Mouse (Mus musculus) MEL (cell line): ENCODE data around the gene Gstp1. TPM values are rescaled to one million over a fixed set of nuclear protein-coding genes. Genes with fewer than 3 reads are reported as not detected.

Source experiments
- DNase-seq: peaks from one replicate; pipeline ENCODE4 v3.0.0; 2011; ENCODE audit warnings: low read depth, low spot score
- H3K27ac ChIP-seq: 2 replicates; pipeline ENCODE4 v1.5.1; 2012; ENCODE audit warnings: low read depth, mild to moderate bottlenecking, control low read depth, low read length, moderate library complexity; ENCODE audit not compliant: control insufficient read depth
- H3K27me3 ChIP-seq, 2 experiments: fragments of 150-350 bp in 1 of 2; sonication (generic) in 1 of 2; 2 replicates each; pipeline ENCODE4 v1.6.1; 2012; ENCODE audit warnings: low read length in 2 of 2, mild to moderate bottlenecking in 2 of 2, improper control_type of control experiment in 1 of 2, moderate library complexity in 1 of 2; ENCODE audit not compliant: insufficient read depth in 2 of 2, control insufficient read depth in 1 of 2
- H3K36me3 ChIP-seq, 2 experiments: 2 replicates each; pipeline ENCODE4 v1.6.1; 2012 to 2014; ENCODE audit warnings: low read length in 2 of 2, improper control_type of control experiment in 1 of 2, inconsistent platforms in 1 of 2, mild to moderate bottlenecking in 1 of 2; ENCODE audit not compliant: insufficient read depth in 2 of 2, control insufficient read depth in 1 of 2
- H3K4me1 ChIP-seq, 2 experiments: fragments of 150-350 bp in 1 of 2; sonication (generic) in 1 of 2; 2 replicates each; pipeline ENCODE4 v1.6.1; 2012; ENCODE audit warnings: low read length in 2 of 2, improper control_type of control experiment in 1 of 2, mild to moderate bottlenecking in 1 of 2; ENCODE audit not compliant: insufficient read depth in 2 of 2, control insufficient read depth in 1 of 2
- H3K4me3 ChIP-seq, 2 experiments: fragments of 150-350 bp in 1 of 2; sonication (generic) in 1 of 2; 2 replicates each; pipeline ENCODE4 v1.5.1; 2012; ENCODE audit warnings: low read depth in 2 of 2, low read length in 2 of 2, mild to moderate bottlenecking in 2 of 2, moderate library complexity in 2 of 2, control low read depth in 1 of 2, improper control_type of control experiment in 1 of 2; ENCODE audit not compliant: control insufficient read depth in 1 of 2, insufficient read depth in 1 of 2
- H3K79me2 ChIP-seq: 2 replicates; pipeline ENCODE4 v1.6.1; 2012; ENCODE audit warnings: mild to moderate bottlenecking, low read length, moderate library complexity; ENCODE audit not compliant: control insufficient read depth, poor library complexity, insufficient read depth
- H3K9ac ChIP-seq: 2 replicates; pipeline ENCODE4 v1.6.1; 2012; ENCODE audit warnings: low read depth, mild to moderate bottlenecking, control low read depth, low read length, moderate library complexity; ENCODE audit not compliant: control insufficient read depth, poor library complexity, severe bottlenecking
- H3K9me3 ChIP-seq: fragments of 150-350 bp; sonication (generic); replicated peaks from 2 replicates; pipeline ENCODE4 v1.6.1; 2012; ENCODE audit warnings: mild to moderate bottlenecking, low read length, improper control_type of control experiment, moderate library complexity; ENCODE audit not compliant: insufficient read depth
- BHLHE40 ChIP-seq: IDR thresholded peaks from 2 replicates; pipeline ENCODE4 v1.6.1; 2012; ENCODE audit warnings: low read depth, mild to moderate bottlenecking, inconsistent platforms, low read length, improper control_type of control experiment, borderline replicate concordance
- CHD2 ChIP-seq: IDR thresholded peaks from 2 replicates; pipeline ENCODE4 v1.6.1; 2011; ENCODE audit warnings: low read length, improper control_type of control experiment
- CTCF ChIP-seq, 3 experiments: IDR thresholded peaks in 2 of 3; conservative IDR thresholded peaks in 1 of 3; 2 replicates each; pipeline ENCODE4 v1.5.1; 2011 to 2012; ENCODE audit warnings: low read length in 3 of 3, low read depth in 2 of 3, mild to moderate bottlenecking in 2 of 3, improper control_type of control experiment in 1 of 3, inconsistent platforms in 1 of 3, mixed read lengths in 1 of 3, moderate library complexity in 1 of 3; ENCODE audit not compliant: control insufficient read depth in 1 of 3, insufficient read depth in 1 of 3, poor library complexity in 1 of 3, severe bottlenecking in 1 of 3
- E2F4 ChIP-seq: IDR thresholded peaks from 2 replicates; pipeline ENCODE4 v1.6.1; 2011; ENCODE audit warnings: low read depth, low read length, improper control_type of control experiment, borderline replicate concordance
- ELF1 ChIP-seq: IDR thresholded peaks from 2 replicates; pipeline ENCODE4 v1.6.1; 2014; ENCODE audit warnings: low read depth, mild to moderate bottlenecking, inconsistent platforms, low read length, improper control_type of control experiment, moderate library complexity
- ETS1 ChIP-seq: IDR thresholded peaks from 2 replicates; pipeline ENCODE4 v1.6.1; 2012; ENCODE audit warnings: low read depth, mild to moderate bottlenecking, inconsistent platforms, low read length, improper control_type of control experiment, moderate library complexity
- GATA1 ChIP-seq: IDR thresholded peaks from 2 replicates; pipeline ENCODE4 v1.6.1; 2011; ENCODE audit warnings: low read depth, low read length, improper control_type of control experiment
- HCFC1 ChIP-seq: IDR thresholded peaks from 2 replicates; pipeline ENCODE4 v1.6.1; 2012; ENCODE audit warnings: low read depth, mild to moderate bottlenecking, inconsistent platforms, low read length, improper control_type of control experiment, moderate library complexity
- JUND ChIP-seq: IDR thresholded peaks from 2 replicates; pipeline ENCODE4 v1.6.1; 2011; ENCODE audit warnings: low read depth, mild to moderate bottlenecking, improper control_type of control experiment, low read length
- KAT2A ChIP-seq: conservative IDR thresholded peaks from 2 replicates; pipeline ENCODE4 v1.6.1; 2012; ENCODE audit warnings: low read depth, low read length, improper control_type of control experiment, inconsistent platforms
- MAFK ChIP-seq: IDR thresholded peaks from 2 replicates; pipeline ENCODE4 v1.6.1; 2011; ENCODE audit warnings: low read depth, mild to moderate bottlenecking, low read length, improper control_type of control experiment, borderline replicate concordance
- MAX ChIP-seq: IDR thresholded peaks from 2 replicates; pipeline ENCODE4 v1.6.1; 2011; ENCODE audit warnings: low read length, improper control_type of control experiment
- MEF2A ChIP-seq: IDR thresholded peaks from 2 replicates; pipeline ENCODE4 v1.6.1; 2014; ENCODE audit warnings: low read depth, mild to moderate bottlenecking, inconsistent platforms, low read length, improper control_type of control experiment; ENCODE audit not compliant: poor library complexity, insufficient replicate concordance, severe bottlenecking; ENCODE audit errors: extremely low read depth
- MXI1 ChIP-seq: IDR thresholded peaks from 2 replicates; pipeline ENCODE4 v1.6.1; 2011; ENCODE audit warnings: mild to moderate bottlenecking, low read depth, low read length, improper control_type of control experiment
- MYC ChIP-seq: IDR thresholded peaks from 2 replicates; pipeline ENCODE4 v1.6.1; 2011; ENCODE audit warnings: low read depth, mild to moderate bottlenecking, low read length, improper control_type of control experiment, moderate library complexity
- NELFE ChIP-seq: IDR thresholded peaks from 2 replicates; pipeline ENCODE4 v1.6.1; 2011; ENCODE audit warnings: low read depth, low read length, improper control_type of control experiment
- POLR2A ChIP-seq, 2 experiments: IDR thresholded peaks; 2 replicates each; pipeline ENCODE4 v1.6.1; 2011 to 2012; ENCODE audit warnings: low read length in 2 of 2, mild to moderate bottlenecking in 2 of 2, control low read depth in 1 of 2, improper control_type of control experiment in 1 of 2, low read depth in 1 of 2, moderate library complexity in 1 of 2; ENCODE audit not compliant: control insufficient read depth in 1 of 2, insufficient read depth in 1 of 2, poor library complexity in 1 of 2
- RAD21 ChIP-seq: IDR thresholded peaks from 2 replicates; pipeline ENCODE4 v1.6.1; 2011; ENCODE audit warnings: mild to moderate bottlenecking, low read depth, low read length, improper control_type of control experiment
- SIN3A ChIP-seq: IDR thresholded peaks from 2 replicates; pipeline ENCODE4 v1.6.1; 2012; ENCODE audit warnings: low read length, improper control_type of control experiment, inconsistent platforms
- SMC3 ChIP-seq: IDR thresholded peaks from 2 replicates; pipeline ENCODE4 v1.6.1; 2011; ENCODE audit warnings: low read depth, low read length, improper control_type of control experiment
- TAL1 ChIP-seq: IDR thresholded peaks from 2 replicates; pipeline ENCODE4 v1.6.1; 2012; ENCODE audit warnings: mild to moderate bottlenecking, inconsistent platforms, low read length, moderate library complexity, mixed read lengths
- TBP ChIP-seq: IDR thresholded peaks from 2 replicates; pipeline ENCODE4 v1.8.0; 2011; ENCODE audit warnings: low read depth, low read length, improper control_type of control experiment
- USF1 ChIP-seq: IDR thresholded peaks from 2 replicates; pipeline ENCODE4 v1.6.1; 2014; ENCODE audit warnings: low read depth, mild to moderate bottlenecking, inconsistent platforms, low read length, improper control_type of control experiment, moderate library complexity
- USF2 ChIP-seq, 2 experiments: IDR thresholded peaks; 2 replicates each; pipeline ENCODE4 v1.6.1; 2011 to 2012; ENCODE audit warnings: improper control_type of control experiment in 2 of 2, low read length in 2 of 2, borderline replicate concordance in 1 of 2, inconsistent platforms in 1 of 2, low read depth in 1 of 2, mild to moderate bottlenecking in 1 of 2; ENCODE audit not compliant: insufficient read depth in 1 of 2
- ZC3H11A ChIP-seq: IDR thresholded peaks from 2 replicates; pipeline ENCODE4 v1.6.1; 2012; ENCODE audit warnings: low read depth, mild to moderate bottlenecking, inconsistent platforms, low read length, improper control_type of control experiment
- ZKSCAN1 ChIP-seq: IDR thresholded peaks from 2 replicates; pipeline ENCODE4 v1.6.1; 2012; ENCODE audit warnings: low read depth, mild to moderate bottlenecking, inconsistent platforms, low read length, improper control_type of control experiment, moderate library complexity
- ZMIZ1 ChIP-seq: IDR thresholded peaks from 2 replicates; pipeline ENCODE4 v1.6.1; 2012; ENCODE audit warnings: low read depth, mild to moderate bottlenecking, inconsistent platforms, low read length, improper control_type of control experiment, moderate library complexity
- ZNF384 ChIP-seq: IDR thresholded peaks from 2 replicates; pipeline ENCODE4 v1.6.1; 2012; ENCODE audit warnings: low read depth, mild to moderate bottlenecking, inconsistent platforms, low read length, improper control_type of control experiment
- polyA plus RNA-seq, 2 experiments: library from polyadenylated mRNA; stranded (reverse) in 1 of 2; unstranded in 1 of 2; fragments of >175 nt in 1 of 2; fragments of >200 nt in 1 of 2; gene quantifications; 2 replicates each; pipeline versions ENCODE4 v1.2.1 to v1.2.4; 2012; ENCODE audit warnings: low replicate concordance in 2 of 2, low read depth in 1 of 2; ENCODE audit not compliant: insufficient read length in 2 of 2, insufficient read depth in 1 of 2, missing spikeins in 1 of 2
- total RNA-seq: library from RNA; depleted of rRNA; stranded (reverse); fragments of 300-350 nt; gene quantifications from 2 replicates; pipeline ENCODE4 v1.2.3, GENCODE M21; 2012

Gstp1 gene
- total and polyA plus RNA-seq, 3 experiments: 251 to 369 TPM; not detected in 1

DNA sequence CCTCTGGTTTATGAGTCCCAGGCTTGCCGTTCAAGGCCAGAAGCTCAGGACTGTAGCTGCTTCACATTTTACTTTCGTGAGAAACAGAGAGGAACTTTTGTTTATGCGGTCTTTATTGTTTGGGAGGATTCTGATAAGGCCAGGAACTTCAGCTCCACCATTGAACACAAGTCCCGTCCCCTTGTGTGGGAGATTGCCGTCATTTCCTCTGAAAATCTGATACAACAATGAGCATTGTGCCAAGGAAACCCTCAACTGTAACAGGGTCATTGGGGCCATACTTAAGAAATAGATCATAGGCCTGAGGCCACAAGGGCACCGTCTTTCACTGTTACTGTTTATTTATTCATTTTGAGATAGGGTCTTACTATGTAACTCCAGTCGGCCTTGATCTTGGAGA is 14.6 kb downstream of the Gstp1 start:
- no peaks in the 10 kb centered on the region for H3K27me3 ChIP-seq
- TF ChIP-seq MEF2A: no peak
- TF ChIP-seq RAD21: no peak
- no peak for TF ChIP-seq SMC3
- no peak for TF ChIP-seq ZMIZ1
- no peak for TF ChIP-seq BHLHE40
- no peak for TF ChIP-seq MXI1
- TF ChIP-seq ZC3H11A: no peak
- no peak for TF ChIP-seq ZKSCAN1
- no peak for TF ChIP-seq KAT2A
- TF ChIP-seq POLR2A (IDR thresholded peaks at IDR 0.05; ENCODE audit: control insufficient read depth in 1 of 2, insufficient read depth in 1 of 2, low read depth in 1 of 2, low read length in 2 of 2, poor library complexity in 1 of 2): no peak
- TF ChIP-seq USF2 (IDR thresholded peaks at IDR 0.05; ENCODE audit: borderline replicate concordance in 1 of 2, insufficient read depth in 1 of 2, low read depth in 1 of 2, low read length in 2 of 2): no peak
- TF ChIP-seq NELFE: no peak
- TF ChIP-seq ETS1: no peak
- no peak for TF ChIP-seq MYC
- no peak for TF ChIP-seq MAX
- TF ChIP-seq HCFC1: no peak
- no peak for TF ChIP-seq E2F4
- no peak for DNase-seq
- peaks cover 0 to 3% of the 10 kb centered on the region in 2 experiments; a peak in 2 of 4 replicates for H3K4me1 ChIP-seq
- no peaks in the 10 kb centered on the region for H3K79me2 ChIP-seq
- H3K27ac ChIP-seq: no peak overlapping the region
- no peak overlapping the region for H3K4me3 ChIP-seq
- H3K9ac ChIP-seq: no peak overlapping the region
- no peaks in the 10 kb centered on the region for H3K36me3 ChIP-seq
- no peaks in the 10 kb centered on the region for H3K9me3 ChIP-seq

DNA sequence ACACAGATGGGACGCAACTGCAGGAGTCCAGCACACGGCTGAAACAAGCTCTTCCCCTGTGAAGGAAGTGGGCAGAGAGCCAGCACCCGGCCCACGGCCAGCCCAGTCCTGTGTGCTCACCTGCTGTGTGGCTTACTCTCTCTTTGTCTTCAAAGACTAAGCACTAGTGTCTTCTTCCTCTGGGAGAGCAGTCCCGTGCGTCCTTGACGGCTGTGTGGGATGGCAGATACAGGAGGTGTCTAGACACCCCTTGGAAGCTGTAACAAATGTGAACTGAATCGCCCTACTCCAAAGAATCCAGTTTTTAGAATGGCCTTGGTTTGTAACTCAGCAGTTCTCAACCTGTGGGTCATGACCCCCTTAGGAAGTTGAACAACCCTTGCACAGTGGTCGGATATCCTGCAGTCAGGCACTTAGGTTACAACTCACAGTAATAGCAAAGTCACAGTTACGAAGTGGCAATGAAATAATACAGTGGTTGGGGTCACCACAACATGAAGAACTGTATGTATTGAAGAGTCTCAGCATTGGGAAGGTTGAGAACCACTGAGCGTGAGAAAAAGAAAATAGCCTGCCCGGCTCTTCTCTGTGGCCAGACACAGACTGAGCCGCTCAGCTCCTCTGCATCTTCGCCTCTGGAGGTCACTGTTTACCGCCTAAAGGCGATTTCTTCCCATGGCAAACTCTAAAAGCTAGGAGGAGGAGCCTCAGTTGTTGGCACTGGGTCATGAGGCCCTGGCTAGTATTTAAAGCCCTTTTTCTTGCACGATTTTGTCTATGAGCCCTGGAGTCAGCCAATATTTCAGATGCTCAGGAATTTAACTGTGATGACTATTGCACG is 18.8 kb downstream of the Gstp1 start:
- DNase-seq: peak; percentile 90
- peak overlapping the region; percentile 33 to 75 for H3K4me3 ChIP-seq
- no peaks in the 10 kb centered on the region for H3K9me3 ChIP-seq
- no peaks in the 10 kb centered on the region for H3K36me3 ChIP-seq
- H3K27ac ChIP-seq: no peak overlapping the region
- H3K27me3 ChIP-seq: no peaks in the 10 kb centered on the region
- no peaks in the 10 kb centered on the region for H3K79me2 ChIP-seq
- peak overlapping the region; percentile 46 for H3K9ac ChIP-seq
- peaks cover 0 to 3% of the 10 kb centered on the region in 2 experiments; a peak in 2 of 4 replicates for H3K4me1 ChIP-seq
- TF ChIP-seq MAFK: 0 out of 2 replicates have a peak, but pooled peaks have one; percentile 9
- no peak for TF ChIP-seq CHD2
- no peak for TF ChIP-seq ELF1
- no peak for TF ChIP-seq USF2 (IDR thresholded peaks at IDR 0.05; ENCODE audit: borderline replicate concordance in 1 of 2, insufficient read depth in 1 of 2, low read depth in 1 of 2, low read length in 2 of 2)
- TF ChIP-seq TBP: 0 out of 2 replicates have a peak, but pooled peaks have one; percentile 29
- no peak for TF ChIP-seq JUND
- no peak for TF ChIP-seq ETS1
- peak; percentile 100 for TF ChIP-seq RAD21
- 0 out of 2 replicates have a peak, but pooled peaks have one; percentile 19 for TF ChIP-seq ZNF384
- no peak for TF ChIP-seq NELFE
- TF ChIP-seq HCFC1: peak; percentile 41; the same call in 1 of the 2 replicates
- TF ChIP-seq USF1: 0 out of 2 replicates have a peak, but pooled peaks have one; percentile 35
- no peak for TF ChIP-seq ZKSCAN1
- peak; percentile 44; the same call in 1 of the 2 replicates for TF ChIP-seq MYC
- TF ChIP-seq GATA1: no peak
- TF ChIP-seq MAX: peak; percentile 28; the same call in 1 of the 2 replicates
- TF ChIP-seq CTCF (IDR thresholded peaks at IDR 0.05 in 2 of 3, conservative IDR thresholded peaks at IDR 0.05 in 1 of 3; ENCODE audit: control insufficient read depth in 1 of 3, insufficient read depth in 1 of 3, low read depth in 2 of 3, low read length in 3 of 3, poor library complexity in 1 of 3, severe bottlenecking in 1 of 3): peak; percentile 68 to 98 (median 89)
- no peak for TF ChIP-seq TAL1
- TF ChIP-seq ZC3H11A: peak; percentile 93
- TF ChIP-seq BHLHE40: 0 out of 2 replicates have a peak, but pooled peaks have one; percentile 15
- peak; percentile 96 for TF ChIP-seq SMC3
- TF ChIP-seq MXI1: peak; percentile 60
- peak; percentile 75 for TF ChIP-seq SIN3A
